ENCODE assay signal across 22 mouse cellular contexts in genomic region chr16:18798151-18798550, GRCm38 (mm10). TPM values are rescaled to one million over a fixed set of nuclear protein-coding genes. Genes with fewer than 3 reads are reported as not detected.
"Had no signal": no experiment of that assay in that cellular context is flagged by ENCODE, and none has a peak within 500 bp of the region (broad histone marks: within the 10 kb centered on the region; RNA-seq: fewer than 3 reads in every experiment).

No protein-coding gene starts in this region.

- H3K36me3 ChIP-seq: hindbrain, embryonic 15.5 days had no signal

- H3K9me3 ChIP-seq: hindbrain, embryonic 13.5 days; hindbrain, embryonic 15.5 days; kidney, embryonic 15.5 days; limb, embryonic 13.5 days; limb, embryonic 15.5 days; liver, embryonic 12.5 days had no signal

- ATAC-seq: intestine, embryonic 16.5 days; liver, embryonic 12.5 days had no signal

- H3K27ac ChIP-seq: heart, adult 2 months; hindbrain, embryonic 13.5 days; hindbrain, embryonic 15.5 days; hindbrain, postnatal 0 days; kidney, embryonic 15.5 days; kidney, postnatal 0 days; limb, embryonic 13.5 days; limb, embryonic 15.5 days; liver, embryonic 12.5 days; liver, embryonic 14.5 days had no signal

- H3K4me2 ChIP-seq: heart, embryonic 11.5 days; hindbrain, embryonic 13.5 days; hindbrain, embryonic 15.5 days; kidney, embryonic 15.5 days; limb, embryonic 13.5 days; limb, embryonic 15.5 days; liver, embryonic 12.5 days had no signal

- H3K4me3 ChIP-seq: heart, adult 2 months; hindbrain, embryonic 13.5 days; hindbrain, embryonic 15.5 days; kidney, embryonic 15.5 days; limb, embryonic 13.5 days; limb, embryonic 15.5 days; liver, embryonic 12.5 days had no signal

- H3K27me3 ChIP-seq: hindbrain, embryonic 13.5 days; hindbrain, embryonic 15.5 days; kidney, embryonic 15.5 days; limb, embryonic 13.5 days; limb, embryonic 15.5 days; liver, embryonic 12.5 days had no signal

- H3K4me1 ChIP-seq: hindbrain, embryonic 13.5 days; hindbrain, embryonic 15.5 days; kidney, embryonic 15.5 days; limb, embryonic 13.5 days; limb, embryonic 15.5 days; liver, embryonic 12.5 days had no signal

- H3K9ac ChIP-seq: hindbrain, embryonic 13.5 days; hindbrain, embryonic 15.5 days; kidney, embryonic 15.5 days; limb, embryonic 13.5 days; limb, embryonic 15.5 days; liver, embryonic 12.5 days; liver, embryonic 14.5 days had no signal

RNA-seq across cellular contexts. Expression of gene Gm28539, which starts 38.2 kb away (rescaled TPM):
- total RNA-seq: heart, postnatal 14 days; hematopoietic stem cell, adult 5-6 weeks; hindbrain, postnatal 0 days; liver, adult 2 months had no signal
- polyA plus RNA-seq: gonadal fat pad, adult 2 months; heart, adult 2 months; heart, embryonic 11.5 days; heart, embryonic 14.5 days; heart, embryonic 16.5 days; hindbrain, embryonic 11.5 days; hindbrain, embryonic 13.5 days; hindbrain, postnatal 0 days; intestine, embryonic 14.5 days; intestine, embryonic 16.5 days; kidney, adult 2 months; kidney, embryonic 15.5 days; kidney, postnatal 0 days; limb, embryonic 11.5 days; limb, embryonic 13.5 days; limb, embryonic 15.5 days; liver, embryonic 12.5 days; liver, embryonic 14.5 days had no signal
